8 mouse cellular contexts compared by ENCODE assay signal in genomic region chr5:35894295-35895047, GRCm38 (mm10). TPM values are rescaled to one million over a fixed set of nuclear protein-coding genes. Genes with fewer than 3 reads are reported as not detected.
A peak's percentile ranks its signal among the peaks of the same experiment; 100 is the strongest.
DNase-seq lines count a peak whose midpoint lies in the region; ATAC-seq lines count a peak whose summit lies in the region.

No protein-coding gene starts in this region.

- H3K36me3 ChIP-seq in heart, embryonic 12.5 days: peaks cover 8% of the 10 kb centered on the region; the same call in 1 of the 2 replicates
- no peaks in the 10 kb centered on the region for H3K36me3 ChIP-seq in kidney, embryonic 15.5 days

- H3K4me3 ChIP-seq in heart, embryonic 12.5 days: peak overlapping the region; percentile 90
- peak overlapping the region; percentile 66 for H3K4me3 ChIP-seq in kidney, embryonic 15.5 days (replicated peaks)

- WGBS in heart, embryonic 12.5 days: 7% methylated on average over 30 of the region's 30 CpGs
- WGBS in kidney, embryonic 15.5 days: 5% methylated on average over 30 of the region's 30 CpGs

- no peaks in the 10 kb centered on the region for H3K9me3 ChIP-seq in heart, embryonic 12.5 days (replicated peaks)
- no peaks in the 10 kb centered on the region for H3K9me3 ChIP-seq in kidney, embryonic 15.5 days (replicated peaks)

- no peaks in the 10 kb centered on the region for H3K27me3 ChIP-seq in heart, embryonic 12.5 days (replicated peaks)
- H3K27me3 ChIP-seq in kidney, embryonic 15.5 days: peaks cover 4% of the 10 kb centered on the region; the same call in 1 of the 2 replicates

- no peak for ATAC-seq in heart, embryonic 12.5 days (ENCODE audit: insufficient number of reproducible peaks, low FRiP score)
- ATAC-seq in kidney, embryonic 15.5 days (replicated peaks; ENCODE audit: low FRiP score): peak; percentile 16; the same call in 1 of the 2 replicates

- H3K27ac ChIP-seq in heart, embryonic 12.5 days (ENCODE audit: poor library complexity, severe bottlenecking): peak overlapping the region; percentile 84
- H3K27ac ChIP-seq in kidney, embryonic 15.5 days: peak overlapping the region; percentile 84

- peak overlapping the region; percentile 98 for H3K9ac ChIP-seq in heart, embryonic 12.5 days
- peak overlapping the region; percentile 73 for H3K9ac ChIP-seq in kidney, embryonic 15.5 days

- peaks cover 43% of the 10 kb centered on the region for H3K4me1 ChIP-seq in heart, embryonic 12.5 days (replicated peaks)
- peaks cover 58% of the 10 kb centered on the region for H3K4me1 ChIP-seq in kidney, embryonic 15.5 days

- H3K4me2 ChIP-seq in heart, embryonic 12.5 days: peak overlapping the region; percentile 92
- H3K4me2 ChIP-seq in kidney, embryonic 15.5 days: peak overlapping the region; percentile 85

- peak; percentile 46 for DNase-seq in cerebellum, adult 9-10 months
- DNase-seq in cerebellum, adult 11-12 months: no peak
- DNase-seq in embryo, embryonic 9.5 days (ENCODE audit: extremely low spot score): peak; percentile 24
- peak; percentile 41 for DNase-seq in lung, postnatal 25 days (ENCODE audit: low spot score)
- DNase-seq in right cerebral cortex, adult 18-20 months: no peak
- no peak for DNase-seq in MN1 (ENCODE audit: low spot score)

RNA-seq across cellular contexts. Expression of gene Afap1, which starts 1.4 kb away (rescaled TPM):
- 30.5 and 33.1 TPM in 2 replicates for polyA plus RNA-seq in heart, embryonic 12.5 days (2016; fragmentation: Nextera tagmentation; extraction: Ambion mirVana)
- 24.7 and 25.4 TPM in 2 replicates for polyA plus RNA-seq in kidney, embryonic 15.5 days (2015; fragmentation: Nextera tagmentation; extraction: Ambion mirVana)

Comparison
In these comparisons a context has a peak if more than half of its experiments do, and no peak if none do; other contexts are left out.
1. DNase-seq: peak in cerebellum, adult 9-10 months (single experiment), embryo, embryonic 9.5 days (single experiment) and lung, postnatal 25 days (single experiment); none in cerebellum, adult 11-12 months (single experiment), right cerebral cortex, adult 18-20 months (single experiment) and MN1 (single experiment).